Mouse (Mus musculus): ENCODE results near the gene Mss51. TPM values are rescaled to one million over a fixed set of nuclear protein-coding genes. Genes with fewer than 3 reads are reported as not detected.

The Mss51 gene
- total RNA-seq, 1 experiment from 2014 or later = 0.74 TPM

DNA sequence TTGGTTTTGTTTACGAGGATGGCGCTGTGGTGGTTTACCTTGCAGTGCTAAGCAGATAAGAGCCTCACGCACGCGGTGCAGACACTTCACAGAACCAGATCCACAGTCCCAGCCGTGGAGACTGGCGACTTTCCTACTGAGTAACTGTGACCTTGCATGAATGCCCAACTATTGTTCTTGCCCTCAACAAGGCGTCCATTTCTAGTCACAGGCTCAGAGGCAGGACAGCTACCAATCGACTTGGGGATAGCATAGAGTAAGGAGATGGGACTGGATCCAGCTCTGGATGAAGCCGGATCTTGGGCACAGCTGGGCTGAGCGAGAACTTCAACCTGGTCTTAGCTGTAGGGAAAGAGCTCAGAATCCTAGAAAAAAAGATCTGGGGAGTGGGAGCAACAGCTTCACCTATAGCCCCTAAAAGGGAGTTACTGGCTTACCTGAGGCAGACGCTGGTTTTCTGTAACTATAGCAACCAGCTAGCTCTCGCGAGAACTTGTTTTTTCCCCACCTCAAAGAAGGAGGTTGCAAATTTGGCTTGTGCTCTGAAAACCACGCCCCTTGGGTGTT, 44.9 kb downstream of the Mss51 start, which contains the start of gene Cfap70:
Gene Cfap70 (minus strand): TSS at position 462 of the 567 bp plus-strand sequence.
- DNase-seq = peak; percentile 90

DNA sequence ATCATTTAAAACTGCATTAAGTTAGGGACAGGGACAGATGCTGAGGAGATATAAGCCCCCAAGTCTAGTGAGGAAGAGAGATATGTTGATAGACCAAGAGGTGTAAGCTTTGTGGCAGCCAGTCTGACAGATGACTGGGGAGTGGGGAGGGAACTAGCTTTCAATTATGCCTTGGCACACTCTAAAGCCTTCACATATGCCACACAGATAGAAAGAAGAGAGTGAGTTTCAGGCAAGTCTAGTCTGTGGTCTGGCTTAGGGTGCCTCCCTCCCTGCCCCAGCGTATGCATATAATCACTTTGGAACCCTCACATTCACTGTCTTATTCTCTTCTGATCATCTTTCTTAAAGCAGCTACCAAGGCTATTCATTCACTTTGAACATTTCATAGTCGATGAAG, 45.4 kb downstream of the Mss51 start:
- no peak for DNase-seq

DNA sequence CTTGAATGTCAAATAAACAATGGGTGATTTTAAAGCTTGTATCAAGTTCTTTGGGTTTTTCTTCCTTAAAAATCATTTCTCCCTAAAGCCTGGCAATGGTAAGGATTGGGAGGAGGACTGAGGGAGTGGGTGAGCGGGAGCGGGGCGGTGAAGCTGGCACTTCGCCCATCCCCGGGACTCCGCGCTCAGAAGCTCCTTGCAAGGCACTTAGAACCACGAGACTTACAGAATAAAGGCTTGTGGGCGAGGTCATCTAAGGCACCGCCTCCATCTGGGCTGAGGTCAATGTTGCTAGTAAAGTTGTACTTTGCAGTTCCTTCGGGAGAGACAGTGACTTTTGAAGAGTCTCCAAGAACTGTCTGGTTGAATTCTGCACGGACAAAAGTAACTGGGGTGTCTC, 49.5 kb downstream of the Mss51 start:
- peak; percentile 10 for DNase-seq

DNA sequence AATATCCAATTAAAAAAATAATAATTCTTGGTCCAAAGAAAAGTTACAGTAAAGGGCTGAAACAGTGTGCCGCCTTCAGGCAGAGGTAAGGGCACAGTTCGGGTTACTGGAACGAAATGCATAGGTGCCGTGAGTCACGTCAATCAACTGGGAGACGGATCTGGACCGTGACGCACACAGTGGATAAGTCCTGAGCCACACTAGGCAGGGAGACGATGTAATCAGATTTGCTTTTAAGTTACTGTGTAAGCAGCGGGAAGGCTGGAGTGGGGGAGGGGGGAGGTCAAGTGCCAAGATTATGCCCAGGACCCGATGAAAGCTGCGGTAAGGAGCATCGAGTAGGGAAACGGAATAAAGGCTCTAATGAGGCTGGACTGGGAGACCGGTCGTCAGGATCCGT, 54.4 kb downstream of the Mss51 start:
- DNase-seq = peak; percentile 10

DNA sequence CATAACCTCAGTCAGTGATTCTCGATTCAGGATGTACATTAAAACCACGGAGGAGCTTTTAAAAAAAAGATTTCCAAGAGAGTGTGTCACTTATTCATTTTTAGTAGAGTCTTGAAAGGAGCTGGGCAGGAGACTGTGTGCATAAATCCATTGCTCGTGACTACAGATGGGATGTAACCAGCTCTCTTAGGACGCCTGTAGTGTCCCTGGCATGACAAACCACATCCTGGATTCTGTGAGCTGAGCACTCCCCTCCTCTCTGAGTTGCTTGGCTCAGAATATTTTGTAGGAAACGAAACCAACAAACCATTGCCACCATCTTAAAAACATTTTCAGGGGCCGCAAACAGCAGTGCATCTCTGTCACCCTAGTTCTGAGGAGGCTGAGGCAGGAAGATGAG, 59.7 kb downstream of the Mss51 start:
- no peak for DNase-seq

Other genes with a start within 250 kb of the Mss51 start
- not detected in 2 replicates for gene Kcnk16, start 227.7 kb downstream of the Mss51 start, total RNA-seq (2021)
- gene Nudt13, start 202.2 kb downstream of the Mss51 start, total RNA-seq (2021) = 49.0 and 51.9 TPM in 2 replicates
- gene Ecd, start 148.8 kb downstream of the Mss51 start, total RNA-seq (2021) = 39.2 and 46.9 TPM in 2 replicates
- gene Fam149b, start 148.7 kb downstream of the Mss51 start, total RNA-seq (2021) = 35.6 and 40.0 TPM in 2 replicates
- gene Dnajc9, start 108.0 kb downstream of the Mss51 start, total RNA-seq (2021) = 38.1 and 40.4 TPM in 2 replicates
- 83.3 and 86.4 TPM in 2 replicates for gene Mrps16, start 103.3 kb downstream of the Mss51 start, total RNA-seq (2021)
- 1.1 and 2.0 TPM in 2 replicates for gene Cfap70, start 44.7 kb downstream of the Mss51 start, total RNA-seq (2021)
- gene Anxa7, start 16.8 kb downstream of the Mss51 start, total RNA-seq (2021) = 67.7 and 72.5 TPM in 2 replicates
- gene Ppp3cb, start 49.7 kb upstream of the Mss51 start, total RNA-seq (2021) = 62.6 and 71.6 TPM in 2 replicates
- 13.5 and 14.8 TPM in 2 replicates for gene Usp54, start 144.2 kb upstream of the Mss51 start, total RNA-seq (2021)
- gene Myoz1, start 159.6 kb upstream of the Mss51 start, total RNA-seq (2021) = not detected in 2 replicates
- 0.19 and 0.71 TPM in 2 replicates for gene Synpo2l, start 171.5 kb upstream of the Mss51 start, total RNA-seq (2021)
- gene Sec24c, start 177.4 kb upstream of the Mss51 start, total RNA-seq (2021) = 137 and 149 TPM in 2 replicates
- 17.0 and 18.7 TPM in 2 replicates for gene Fut11, start 198.1 kb upstream of the Mss51 start, total RNA-seq (2021)
- 84.1 and 98.3 TPM in 2 replicates for gene Chchd1, start 206.1 kb upstream of the Mss51 start, total RNA-seq (2021)
- gene Zswim8, start 210.7 kb upstream of the Mss51 start, total RNA-seq (2021) = 96.1 and 101 TPM in 2 replicates
- 27.6 and 31.4 TPM in 2 replicates for gene Ndst2, start 237.7 kb upstream of the Mss51 start, total RNA-seq (2021)

All from adrenal gland, postnatal 14 days (tissue).